Mouse (Mus musculus) embryonic fibroblast, embryonic 13.5 days (primary cell): ENCODE results near the gene Igf1r.

ENCODE experiments used
- CTCF ChIP-seq: IDR thresholded peaks from 2 replicates; pipeline ENCODE4 v1.5.1; 2011; ENCODE audit warnings: mild to moderate bottlenecking, control low read depth, low read length, moderate library complexity, borderline replicate concordance; ENCODE audit not compliant: insufficient read depth
- POLR2A ChIP-seq: IDR thresholded peaks from 2 replicates; pipeline ENCODE4 v1.6.1; 2011; ENCODE audit warnings: low read depth, mild to moderate bottlenecking, control low read depth, low read length, moderate library complexity

- TF ChIP-seq CTCF: no peak
- TF ChIP-seq POLR2A: no peak
Measured at GRCm38 (mm10) chr7:68067321-68067720, 114.7 kb downstream of the Igf1r start.
